Mouse (Mus musculus) adrenal gland, adult 2 months (tissue): ENCODE data around the gene Ifi207. TPM values are rescaled to one million over a fixed set of nuclear protein-coding genes. Genes with fewer than 3 reads are reported as not detected.
A peak's percentile ranks its signal among the peaks of the same experiment; 100 is the strongest.
"Not testable (repeated sequence)": the region's sequence is repeated elsewhere in the genome, so short reads cannot be mapped to it uniquely, and the experiment has no call there.

ENCODE experiments used
- DNase-seq: peaks from one replicate; pipeline ENCODE4 v3.0.0; 2021
- long read RNA-seq: library from polyadenylated mRNA; stranded (forward); transcript quantifications from one replicate; pipeline ENCODE4 v2.0.0, GENCODE M21; 2021
- polyA plus RNA-seq: library from polyadenylated mRNA; depleted of rRNA; stranded (reverse); fragments of >200 nt; gene quantifications from 2 replicates; pipeline ENCODE4 v1.2.3, GENCODE M21; 2012; rRNA removed
- total RNA-seq, 2 experiments: library from RNA; stranded (reverse); gene quantifications; 2 replicates each; pipeline ENCODE4 v1.2.3; 2021

Gene Ifi207
- total RNA-seq = 1 to 10 TPM; 4.7 to 6.7 TPM
- 1.8 and 2.5 TPM in 2 replicates for polyA plus RNA-seq
- long read RNA-seq, partial matches to known transcripts = 0 of 1 reads
- long read RNA-seq, other reads (novel, unspliced or antisense) = 1 of 1 reads

DNA sequence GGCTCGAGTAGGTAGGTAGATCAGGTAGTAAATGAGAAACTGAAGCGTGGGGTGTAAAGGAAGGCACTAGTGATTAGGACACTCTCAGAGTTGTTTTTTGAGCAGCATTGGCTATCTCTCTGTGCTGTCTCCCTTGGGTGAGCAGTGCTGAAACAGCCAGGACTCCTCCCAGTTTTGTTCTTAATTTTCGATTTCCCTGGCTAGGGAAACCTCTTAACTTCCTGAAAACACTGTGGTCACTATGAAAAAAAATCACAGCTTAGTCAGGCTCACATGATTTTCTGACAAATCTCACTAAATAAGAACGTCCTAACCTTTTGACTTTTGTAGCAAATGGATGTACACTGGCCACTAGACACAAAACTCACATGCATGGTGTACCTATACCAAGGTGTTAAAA, at the start of gene Ifi207:
Gene Ifi207 (minus strand): TSS at position 92 of the 400 bp plus-strand sequence.
- peak; percentile 7 for DNase-seq

DNA sequence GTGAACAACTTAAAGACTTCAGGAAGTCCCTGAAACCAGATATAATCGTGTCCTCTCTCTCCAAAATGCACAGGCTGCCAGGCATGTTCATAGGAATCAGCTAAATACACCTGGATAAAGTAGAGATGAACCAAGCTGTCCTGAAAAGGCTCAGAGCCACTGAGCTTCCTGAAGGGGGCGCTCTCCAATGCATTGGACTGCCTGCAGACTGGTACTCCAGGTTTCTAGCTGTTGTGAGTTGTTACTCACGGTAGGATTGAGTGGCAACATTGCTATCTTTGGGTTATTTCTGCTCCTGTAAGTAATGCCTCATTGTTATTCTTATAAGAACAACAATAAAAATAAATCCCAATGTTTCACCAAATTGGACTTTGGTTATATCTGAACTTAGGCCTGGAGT, 31.9 kb upstream of the Ifi207 start:
- DNase-seq = not testable (repeated sequence)

DNA sequence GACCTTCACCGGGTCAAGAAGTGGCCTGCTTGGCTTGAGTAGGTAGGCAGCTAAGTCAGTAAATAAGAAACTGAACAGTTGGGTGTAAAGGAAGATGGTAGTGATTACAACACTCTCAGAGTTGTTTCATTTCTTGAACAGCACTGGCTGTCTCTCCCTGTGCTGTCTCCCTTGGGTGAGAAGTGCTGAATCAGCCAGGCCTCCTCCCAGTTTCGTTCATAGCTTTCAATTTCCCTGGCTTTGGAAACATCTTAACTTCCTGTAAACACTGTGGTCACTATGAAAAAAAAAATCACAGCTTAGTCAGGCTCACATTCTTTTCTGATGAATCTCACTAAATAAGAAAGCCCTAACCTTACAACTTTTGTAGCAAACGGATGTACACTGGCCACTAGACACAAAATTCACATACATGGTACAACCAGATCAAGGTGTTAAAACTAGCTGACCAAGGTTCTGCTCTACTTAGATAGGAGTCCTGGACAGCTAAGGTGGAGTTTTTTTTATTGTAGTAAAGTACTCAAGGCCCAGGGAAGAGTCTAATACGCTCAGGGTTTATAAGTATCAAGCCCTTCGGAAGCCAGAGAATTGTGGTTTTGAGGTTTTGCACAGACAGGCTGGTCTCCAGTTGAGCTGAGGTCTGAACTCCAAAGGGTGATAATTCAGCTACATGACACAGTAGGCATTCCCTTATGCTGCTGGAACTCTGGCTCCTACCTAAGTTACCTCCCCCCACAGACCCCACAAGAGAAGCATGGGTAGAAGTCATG, 25.5 kb upstream of the Ifi207 start, which contains the start of gene Ifi204:
Gene Ifi204 (minus strand): TSS at position 96 of the 770 bp plus-strand sequence.
- peak; percentile 48 for DNase-seq

- not testable (repeated sequence) for DNase-seq
Measured at GRCm38 (mm10) chr1:173760032-173760431, 18.5 kb upstream of the Ifi207 start.

GRCm38 (mm10) chr1:173742262-173742661, 715 bp upstream of the Ifi207 start:
- DNase-seq = no peak

- no peak for DNase-seq
Measured at GRCm38 (mm10) chr1:173740537-173740936, 1.0 kb downstream of the Ifi207 start.

GRCm38 (mm10) chr1:173736986-173737385, 4.6 kb downstream of the Ifi207 start:
- no peak for DNase-seq

- not testable (repeated sequence) for DNase-seq
Measured at GRCm38 (mm10) chr1:173735015-173735414, 6.5 kb downstream of the Ifi207 start.

- no peak for DNase-seq
Measured at GRCm38 (mm10) chr1:173733219-173733618, 8.3 kb downstream of the Ifi207 start.

- no peak for DNase-seq
Measured at GRCm38 (mm10) chr1:173694270-173694669, 47.3 kb downstream of the Ifi207 start.

- not testable (repeated sequence) for DNase-seq
Measured at GRCm38 (mm10) chr1:173678605-173679004, 62.9 kb downstream of the Ifi207 start.

- not testable (repeated sequence) for DNase-seq
Measured at GRCm38 (mm10) chr1:173673458-173674097, 68.0 kb downstream of the Ifi207 start, which contains the start of gene Ifi208. Gene Ifi208, plus strand, starts transcription at chr1:173673675.

Other genes with a start within 250 kb of the Ifi207 start
- under 1 TPM in 1 of 2 experiments, not detected in 1; 0.09 TPM for gene Ifi214, start 205.8 kb downstream of the Ifi207 start, total RNA-seq
- 0.06 TPM in 1 of 2 replicates, not detected in the other for gene Ifi214, start 205.8 kb downstream of the Ifi207 start, polyA plus RNA-seq
- 1 to 10 TPM in 1 of 2 experiments, under 1 TPM in 1; 0.52 to 1.8 TPM for gene Ifi213, start 142.5 kb downstream of the Ifi207 start, total RNA-seq
- 1.3 and 1.5 TPM in 2 replicates for gene Ifi213, start 142.5 kb downstream of the Ifi207 start, polyA plus RNA-seq
- gene Ifi209, start 110.8 kb downstream of the Ifi207 start, total RNA-seq = 1 to 10 TPM in 1 of 2 experiments, under 1 TPM in 1; 0.93 to 1.3 TPM
- not detected in 2 replicates for gene Ifi209, start 110.8 kb downstream of the Ifi207 start, polyA plus RNA-seq
- gene Ifi208, start 68.1 kb downstream of the Ifi207 start, total RNA-seq = 1 to 10 TPM; 1.1 to 1.7 TPM
- gene Ifi208, start 68.1 kb downstream of the Ifi207 start, polyA plus RNA-seq = 0.84 and 0.91 TPM in 2 replicates
- gene Ifi204, start 25.2 kb upstream of the Ifi207 start, total RNA-seq = 1 to 10 TPM; 5.5 to 5.7 TPM
- 0.50 and 0.63 TPM in 2 replicates for gene Ifi204, start 25.2 kb upstream of the Ifi207 start, polyA plus RNA-seq
- 1 to 10 TPM; 2.2 to 3.4 TPM for gene Ifi211, start 171.3 kb upstream of the Ifi207 start, total RNA-seq
- gene Ifi211, start 171.3 kb upstream of the Ifi207 start, polyA plus RNA-seq = 0.13 and 0.22 TPM in 2 replicates
- 10 to 100 TPM in 1 of 2 experiments, 1 to 10 TPM in 1; 9.9 to 15.1 TPM for gene Mndal, start 200.7 kb upstream of the Ifi207 start, total RNA-seq
- gene Mndal, start 200.7 kb upstream of the Ifi207 start, polyA plus RNA-seq = 0.44 and 1.2 TPM in 2 replicates
- 10 to 100 TPM in 1 of 2 experiments, 1 to 10 TPM in 1; 9.5 to 12.3 TPM for gene Ifi203, start 200.9 kb upstream of the Ifi207 start, total RNA-seq
- 2.8 and 3.3 TPM in 2 replicates for gene Ifi203, start 200.9 kb upstream of the Ifi207 start, polyA plus RNA-seq
- not detected for gene Ifi202b, start 241.0 kb upstream of the Ifi207 start, total RNA-seq
- gene Ifi202b, start 241.0 kb upstream of the Ifi207 start, polyA plus RNA-seq = not detected in 2 replicates